Mouse (Mus musculus): ENCODE data around the gene Ugt1a5. TPM values are rescaled to one million over a fixed set of nuclear protein-coding genes. Genes with fewer than 3 reads are reported as not detected.
A peak's percentile ranks its signal among the peaks of the same experiment; 100 is the strongest.
"Not testable (repeated sequence)": the region's sequence is repeated elsewhere in the genome, so short reads cannot be mapped to it uniquely, and the experiment has no call there.

Gene Ugt1a5
- polyA plus RNA-seq, 1 experiment: 35.1 TPM

DNA sequence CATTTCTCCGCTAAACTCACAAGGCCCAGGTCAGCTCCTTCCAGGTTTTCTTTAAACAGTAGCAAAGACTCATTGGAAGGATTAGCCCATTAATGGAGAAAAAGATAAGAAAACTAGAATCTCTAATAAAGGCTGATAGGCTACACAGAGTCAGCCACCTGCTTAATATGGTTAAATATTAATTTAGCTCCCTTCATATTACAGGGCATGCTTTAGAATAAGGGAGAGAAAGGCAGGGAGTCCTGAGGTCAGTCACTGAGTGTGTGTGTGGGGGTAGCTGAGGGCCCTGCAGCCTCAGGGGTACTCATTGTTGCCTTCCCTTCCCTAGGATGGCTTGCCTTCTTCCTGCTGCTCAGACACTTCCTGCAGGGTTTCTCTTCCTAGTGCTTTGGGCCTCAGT is 27.7 kb upstream of the Ugt1a5 start:
- Histone ChIP-seq H3K4me1 (ENCODE audit: control insufficient read depth, insufficient read depth, low read length) (peaks cover 35% of the 10 kb centered on the region), H3K4me3 (ENCODE audit: insufficient read depth, low read length) (no peak overlapping the region), H3K27ac (ENCODE audit: insufficient read depth, low read depth, low read length) (no peak overlapping the region)
- no peak for TF ChIP-seq CTCF (IDR thresholded peaks at IDR 0.05; ENCODE audit: low read depth, low read length)

GRCm38 (mm10) chr1:88140492-88140891 is 25.3 kb upstream of the Ugt1a5 start:
- H3K27ac ChIP-seq (ENCODE audit: insufficient read depth, low read depth, low read length): not testable (repeated sequence)
- H3K4me1 ChIP-seq (ENCODE audit: control insufficient read depth, insufficient read depth, low read length): peaks cover 23% of the 10 kb centered on the region

GRCm38 (mm10) chr1:88143966-88144675 is 21.7 kb upstream of the Ugt1a5 start:
- H3K4me1 ChIP-seq (ENCODE audit: control insufficient read depth, insufficient read depth, low read length): peaks cover 19% of the 10 kb centered on the region
- peak; percentile 36 for TF ChIP-seq CTCF (IDR thresholded peaks at IDR 0.05; ENCODE audit: low read depth, low read length)
- not testable (repeated sequence) for H3K27ac ChIP-seq (ENCODE audit: insufficient read depth, low read depth, low read length); H3K4me3 ChIP-seq (ENCODE audit: insufficient read depth, low read length)

More at GRCm38 (mm10) chr1:88140492-88140891, 25.3 kb upstream of the Ugt1a5 start:
- not testable (repeated sequence) for H3K4me3 ChIP-seq (ENCODE audit: insufficient read depth, low read length)

DNA sequence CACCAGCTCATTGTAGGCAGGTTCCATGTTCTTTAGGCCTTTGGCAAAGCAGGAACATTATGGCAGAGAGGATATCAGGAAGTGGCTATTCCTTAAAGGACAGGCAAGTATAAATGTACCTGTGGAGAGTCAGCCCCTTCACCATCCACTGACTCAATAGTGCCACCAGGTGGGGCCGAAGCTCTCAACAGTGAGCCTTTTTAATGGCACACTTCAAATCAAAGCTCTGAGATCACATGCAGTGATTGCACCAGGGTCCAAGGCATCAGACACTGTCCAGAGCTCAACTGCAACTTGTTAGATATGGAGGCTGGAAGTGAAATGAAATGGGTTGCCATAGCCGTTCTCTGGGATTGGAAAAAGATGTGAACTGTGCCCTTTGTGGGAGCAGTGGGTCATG is 20.5 kb upstream of the Ugt1a5 start:
- H3K4me1 ChIP-seq (ENCODE audit: control insufficient read depth, insufficient read depth, low read length): peaks cover 30% of the 10 kb centered on the region
- H3K4me3 ChIP-seq (ENCODE audit: insufficient read depth, low read length); H3K27ac ChIP-seq (ENCODE audit: insufficient read depth, low read depth, low read length): not testable (repeated sequence)

DNA sequence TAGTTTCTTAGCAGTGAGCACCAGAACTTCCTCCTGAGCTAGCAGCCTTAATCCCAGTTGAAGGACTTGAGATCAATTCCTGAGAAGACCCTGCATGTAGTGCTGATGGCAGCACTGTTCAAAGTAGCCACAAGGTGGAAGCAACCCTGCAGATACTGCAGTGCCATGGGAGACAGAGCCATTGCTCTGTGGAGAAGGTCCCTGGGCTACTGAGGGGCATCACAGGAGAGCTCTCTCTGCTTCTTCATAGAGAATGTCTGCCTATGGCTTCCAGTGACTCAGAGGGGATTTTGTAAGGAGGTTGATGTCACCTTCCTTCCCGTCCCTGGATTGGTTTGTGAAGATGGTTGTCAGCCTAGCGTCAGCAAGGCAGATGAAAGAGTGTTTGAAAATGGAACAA is 15.7 kb upstream of the Ugt1a5 start:
- H3K27ac ChIP-seq (ENCODE audit: insufficient read depth, low read depth, low read length); H3K4me3 ChIP-seq (ENCODE audit: insufficient read depth, low read length): not testable (repeated sequence)
- peaks cover 36% of the 10 kb centered on the region for H3K4me1 ChIP-seq (ENCODE audit: control insufficient read depth, insufficient read depth, low read length)

DNA sequence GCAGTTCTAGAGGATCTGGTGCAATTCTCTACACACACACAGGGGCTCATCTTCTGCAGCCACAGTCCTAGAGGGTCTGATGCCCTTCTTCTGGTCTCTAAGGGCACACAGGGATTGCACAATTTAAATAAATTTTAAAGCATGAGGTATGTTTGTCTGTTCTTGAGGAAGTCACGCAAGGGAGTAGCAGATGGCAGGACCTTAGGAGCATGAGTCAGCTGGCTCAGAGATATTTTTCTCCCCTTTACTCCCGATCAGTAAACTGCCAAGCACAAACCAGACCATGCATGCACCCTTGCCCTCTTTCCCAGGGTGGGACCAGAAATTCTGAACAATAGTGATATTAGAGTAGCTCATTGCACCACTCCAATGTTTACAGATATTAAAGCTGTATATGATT is 7.4 kb upstream of the Ugt1a5 start:
- Histone ChIP-seq H3K27ac (ENCODE audit: insufficient read depth, low read depth, low read length) (peak overlapping the region; percentile 65), H3K4me3 (ENCODE audit: insufficient read depth, low read length) (no peak overlapping the region), H3K4me1 (ENCODE audit: control insufficient read depth, insufficient read depth, low read length) (peaks cover 14% of the 10 kb centered on the region)
- no peak for TF ChIP-seq CTCF (IDR thresholded peaks at IDR 0.05; ENCODE audit: low read depth, low read length)
- no peak for TF ChIP-seq POLR2A (IDR thresholded peaks at IDR 0.05; ENCODE audit: borderline replicate concordance, low read depth, low read length)

GRCm38 (mm10) chr1:88172190-88172589 is 6.4 kb downstream of the Ugt1a5 start:
- not testable (repeated sequence) for H3K4me3 ChIP-seq (ENCODE audit: insufficient read depth, low read length); H3K27ac ChIP-seq (ENCODE audit: insufficient read depth, low read depth, low read length); H3K4me1 ChIP-seq (ENCODE audit: control insufficient read depth, insufficient read depth, low read length)

GRCm38 (mm10) chr1:88179657-88180056 is 13.8 kb downstream of the Ugt1a5 start:
- no peak for TF ChIP-seq CTCF (IDR thresholded peaks at IDR 0.05; ENCODE audit: low read depth, low read length)
- no peak for TF ChIP-seq POLR2A (IDR thresholded peaks at IDR 0.05; ENCODE audit: borderline replicate concordance, low read depth, low read length)
- peaks cover 14% of the 10 kb centered on the region for H3K4me1 ChIP-seq (ENCODE audit: control insufficient read depth, insufficient read depth, low read length)
- no peak overlapping the region for H3K4me3 ChIP-seq (ENCODE audit: insufficient read depth, low read length)
- no peak overlapping the region for H3K27ac ChIP-seq (ENCODE audit: insufficient read depth, low read depth, low read length)

- H3K4me1 ChIP-seq (ENCODE audit: control insufficient read depth, insufficient read depth, low read length): peaks cover 7% of the 10 kb centered on the region
- no peak overlapping the region for H3K27ac ChIP-seq (ENCODE audit: insufficient read depth, low read depth, low read length)
- TF ChIP-seq CTCF (IDR thresholded peaks at IDR 0.05; ENCODE audit: low read depth, low read length) (no peak), POLR2A (IDR thresholded peaks at IDR 0.05; ENCODE audit: borderline replicate concordance, low read depth, low read length) (no peak)
- H3K4me3 ChIP-seq (ENCODE audit: insufficient read depth, low read length): no peak overlapping the region
Measured at GRCm38 (mm10) chr1:88186325-88186935, 20.6 kb downstream of the Ugt1a5 start.

- no peak for TF ChIP-seq CTCF (IDR thresholded peaks at IDR 0.05; ENCODE audit: low read depth, low read length)
- no peak for TF ChIP-seq POLR2A (IDR thresholded peaks at IDR 0.05; ENCODE audit: borderline replicate concordance, low read depth, low read length)
- Histone ChIP-seq H3K27ac (ENCODE audit: insufficient read depth, low read depth, low read length) (no peak overlapping the region), H3K4me3 (ENCODE audit: insufficient read depth, low read length) (no peak overlapping the region), H3K4me1 (ENCODE audit: control insufficient read depth, insufficient read depth, low read length) (no peaks in the 10 kb centered on the region)
Measured at GRCm38 (mm10) chr1:88192136-88192535, 26.3 kb downstream of the Ugt1a5 start.

DNA sequence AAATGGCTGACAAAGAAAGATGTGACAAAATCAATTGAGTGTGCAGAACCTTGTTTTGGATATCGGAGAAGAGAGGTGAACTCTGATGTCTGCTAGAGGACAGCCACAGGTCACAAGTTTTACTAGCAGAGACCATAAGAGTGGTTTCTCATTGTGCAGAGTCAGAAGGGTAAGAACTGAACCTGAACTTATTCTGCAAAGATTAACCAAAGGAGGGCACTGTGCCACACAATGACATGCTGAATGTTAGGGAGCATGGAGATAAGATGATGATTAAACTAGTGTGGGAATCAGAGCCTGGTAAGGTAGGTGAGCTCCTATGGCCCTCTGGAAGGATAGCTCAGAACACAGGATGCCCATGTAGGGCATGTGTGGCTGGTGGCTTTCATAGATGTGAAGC is 29.9 kb downstream of the Ugt1a5 start:
- TF ChIP-seq CTCF (IDR thresholded peaks at IDR 0.05; ENCODE audit: low read depth, low read length) (no peak), POLR2A (IDR thresholded peaks at IDR 0.05; ENCODE audit: borderline replicate concordance, low read depth, low read length) (no peak)
- Histone ChIP-seq H3K4me3 (ENCODE audit: insufficient read depth, low read length) (no peak overlapping the region), H3K27ac (ENCODE audit: insufficient read depth, low read depth, low read length) (no peak overlapping the region), H3K4me1 (ENCODE audit: control insufficient read depth, insufficient read depth, low read length) (no peaks in the 10 kb centered on the region)
